Mouse (Mus musculus) small intestine, adult 2 months (tissue): Measurements from ENCODE around the gene Tepp. TPM values are rescaled to one million over a fixed set of nuclear protein-coding genes. Genes with fewer than 3 reads are reported as not detected.
A peak's percentile ranks its signal among the peaks of the same experiment; 100 is the strongest.

Experiments
- H3K27ac ChIP-seq: fragments of 200-500 bp; 2 replicates; pipeline ENCODE4 v1.5.1; 2012; ENCODE audit warnings: low read depth, low read length, control low read depth, inconsistent platforms; ENCODE audit not compliant: insufficient read depth
- H3K27me3 ChIP-seq: fragments of 200-500 bp; 2 replicates; pipeline ENCODE4 v1.6.1; 2012; ENCODE audit warnings: mild to moderate bottlenecking, moderate library complexity, low read length, inconsistent platforms; ENCODE audit not compliant: control insufficient read depth, insufficient read depth
- H3K36me3 ChIP-seq: fragments of 200-500 bp; 2 replicates; pipeline ENCODE4 v1.6.1; 2012; ENCODE audit warnings: mild to moderate bottlenecking, low read length, control low read depth, inconsistent platforms; ENCODE audit not compliant: control insufficient read depth, insufficient read depth
- H3K4me1 ChIP-seq: fragments of 200-500 bp; 2 replicates; pipeline ENCODE4 v1.6.1; 2012; ENCODE audit warnings: low read length, inconsistent platforms, mixed read lengths; ENCODE audit not compliant: control insufficient read depth, insufficient read depth, insufficient read length
- H3K4me3 ChIP-seq: fragments of 200-500 bp; 2 replicates; pipeline ENCODE4 v1.5.1; 2012; ENCODE audit warnings: low read depth, mild to moderate bottlenecking, control low read depth, inconsistent platforms, low read length, moderate library complexity
- CTCF ChIP-seq: fragments of 200-500 bp; IDR thresholded peaks from 2 replicates; pipeline ENCODE4 v1.5.1; 2012; ENCODE audit warnings: low read depth, mild to moderate bottlenecking, control low read depth, inconsistent platforms, low read length, moderate library complexity, mixed read lengths; ENCODE audit not compliant: insufficient replicate concordance, insufficient read length; ENCODE audit errors: extremely low read depth
- POLR2A ChIP-seq: fragments of 200-500 bp; IDR thresholded peaks from 2 replicates; pipeline ENCODE4 v1.6.1; 2012; ENCODE audit warnings: low read depth, mild to moderate bottlenecking, control low read depth, inconsistent platforms, low read length, moderate library complexity
- WGBS: fragments of 180-500 bp; shearing (Covaris S2); methylation state at CpG from one replicate; pipeline ENCODE4 v1.1.7; 2018; 5-methylcytosine and 5-hydroxymethylcytosine counted together
- polyA plus RNA-seq: library from polyadenylated mRNA; depleted of rRNA; stranded (reverse); fragments of >200 nt; gene quantifications from 2 replicates; pipeline ENCODE4 v1.2.3, GENCODE M21; 2012

Tepp gene
- polyA plus RNA-seq, 1 experiment = not detected

DNA sequence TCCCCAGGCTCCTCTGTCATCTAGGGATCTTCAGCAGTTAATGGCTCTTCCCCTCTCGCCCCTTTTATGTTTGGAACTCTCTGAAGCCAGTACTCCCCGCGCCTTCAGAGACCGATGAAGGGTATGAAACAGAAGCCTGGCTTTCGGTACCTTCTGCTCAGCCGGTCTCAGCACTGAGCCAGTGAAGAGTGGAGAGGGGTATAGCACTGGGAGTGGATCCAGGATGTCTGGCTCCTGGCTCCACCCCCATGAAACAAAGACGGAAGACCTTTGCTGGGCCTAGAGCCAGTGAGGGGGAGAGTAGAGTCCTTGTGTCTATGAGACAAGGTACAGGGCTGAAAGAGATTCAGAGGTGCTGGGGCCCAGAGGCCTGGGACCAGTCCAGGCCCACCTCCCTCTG, 16.5 kb upstream of the Tepp start:
- Histone ChIP-seq H3K27me3 (no peaks in the 10 kb centered on the region), H3K4me1 (peaks cover 4% of the 10 kb centered on the region; the same call in 1 of the 2 replicates), H3K36me3 (no peaks in the 10 kb centered on the region), H3K27ac (no peak overlapping the region), H3K4me3 (peak overlapping the region; percentile 35)
- no peak for TF ChIP-seq CTCF
- TF ChIP-seq POLR2A = no peak
- WGBS = 70% methylated on average over 7 of the region's 7 CpGs

DNA sequence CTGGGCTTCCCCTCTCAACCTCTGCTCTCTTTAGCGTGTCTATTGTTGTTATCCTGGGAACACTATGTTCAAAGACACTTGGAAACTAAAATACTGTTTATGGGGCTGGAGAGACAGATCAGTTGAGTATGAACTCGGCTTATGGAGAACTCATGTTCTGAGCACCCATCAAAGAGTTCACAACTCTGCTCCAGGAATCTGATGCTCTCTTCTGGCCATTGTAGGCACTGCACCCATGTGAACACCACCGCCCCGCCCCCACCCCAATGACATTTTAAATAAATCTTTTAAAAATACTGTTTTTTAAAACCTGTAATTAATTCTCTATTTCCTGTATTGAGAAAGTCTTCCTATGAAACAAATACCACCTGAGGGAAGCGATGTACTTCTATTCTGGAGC, 8.0 kb upstream of the Tepp start:
- Histone ChIP-seq H3K4me3 (no peak overlapping the region), H3K27me3 (no peaks in the 10 kb centered on the region), H3K36me3 (no peaks in the 10 kb centered on the region), H3K4me1 (no peaks in the 10 kb centered on the region; the same call in 1 of the 2 replicates), H3K27ac (no peak overlapping the region)
- WGBS = 14% methylated on average over 5 of the region's 5 CpGs
- TF ChIP-seq CTCF (peak; percentile 53; the same call in 1 of the 2 replicates), POLR2A (no peak)

DNA sequence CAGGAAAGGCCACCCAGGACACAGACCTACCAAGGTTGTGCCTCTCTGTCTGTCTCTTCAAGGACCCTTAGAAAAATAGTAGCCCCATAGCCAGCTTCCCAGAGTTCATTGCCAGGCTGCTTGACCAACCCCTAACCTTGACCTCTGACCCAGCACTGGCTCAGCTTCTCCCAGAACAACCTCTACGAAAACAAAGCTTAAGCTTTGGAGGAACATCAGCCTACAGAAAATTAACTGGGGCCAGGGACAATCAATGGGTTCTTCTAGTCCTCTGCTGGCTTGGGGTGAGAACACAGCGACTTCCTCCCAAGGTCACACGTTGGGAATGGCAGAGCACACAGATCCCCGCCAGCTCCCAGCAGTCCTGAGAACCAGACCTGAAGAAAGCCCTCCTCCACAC, 4.8 kb upstream of the Tepp start:
- Histone ChIP-seq H3K4me3 (no peak overlapping the region), H3K27ac (no peak overlapping the region), H3K36me3 (no peaks in the 10 kb centered on the region), H3K27me3 (no peaks in the 10 kb centered on the region), H3K4me1 (no peaks in the 10 kb centered on the region)
- TF ChIP-seq POLR2A = no peak
- no peak for TF ChIP-seq CTCF
- WGBS = 47% methylated on average over 4 of the region's 4 CpGs

DNA sequence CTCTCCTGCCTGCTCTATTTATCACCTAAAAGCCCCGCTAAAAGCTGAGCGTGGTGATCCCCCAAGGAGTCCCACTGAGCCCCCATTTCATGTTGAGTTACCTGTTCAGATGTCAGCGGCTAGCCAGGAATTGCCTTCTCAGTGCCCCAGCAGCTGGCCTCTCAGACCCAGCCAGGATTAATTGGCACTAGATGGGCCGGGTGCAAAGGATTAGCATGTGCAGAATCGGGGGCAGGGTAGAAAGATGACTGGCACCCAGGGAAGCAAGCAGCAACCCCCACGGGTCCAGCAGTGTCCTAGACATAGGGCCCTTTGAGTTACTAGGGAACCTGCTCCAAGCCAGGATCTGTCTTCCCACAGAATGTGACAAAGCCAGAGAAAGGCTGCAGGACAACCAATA, 3.9 kb upstream of the Tepp start, which contains the start of gene Cngb1:
Gene Cngb1, minus strand, starts transcription at position 155 of the 400 bp plus-strand sequence.
- H3K36me3 ChIP-seq = no peaks in the 10 kb centered on the region
- H3K4me3 ChIP-seq = no peak within 1 kb of the TSS

DNA sequence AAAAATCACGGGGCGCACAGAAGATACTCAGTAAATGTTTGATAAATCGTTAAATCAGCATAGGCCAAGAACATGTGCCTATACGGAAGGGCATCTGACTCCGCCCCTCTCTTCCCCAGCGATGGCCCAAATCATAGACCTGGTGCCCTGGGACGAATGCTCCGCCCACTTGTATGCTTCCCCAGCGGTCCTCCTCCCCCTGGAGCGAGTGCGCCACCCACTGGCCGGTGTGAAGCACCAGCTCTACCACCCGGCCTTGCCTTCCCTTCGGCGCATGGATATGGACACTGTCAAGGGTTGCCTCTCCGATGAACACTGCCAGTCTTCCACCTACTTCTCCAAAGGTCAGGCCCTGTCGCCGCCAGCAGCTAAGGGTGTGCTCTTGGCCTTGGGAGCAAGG, 2.5 kb downstream of the Tepp start:
- Histone ChIP-seq H3K27ac (no peak overlapping the region), H3K4me1 (no peaks in the 10 kb centered on the region), H3K4me3 (no peak overlapping the region), H3K27me3 (no peaks in the 10 kb centered on the region), H3K36me3 (no peaks in the 10 kb centered on the region)
- TF ChIP-seq POLR2A (no peak), CTCF (no peak)
- 60% methylated on average over 18 of the region's 18 CpGs for WGBS

More for the DNA sequence above, 3.9 kb upstream of the Tepp start, which contains the start of gene Cngb1:
- H3K27me3 ChIP-seq = no peaks in the 10 kb centered on the region
- WGBS = 48% methylated on average over 6 of the region's 6 CpGs
- TF ChIP-seq POLR2A (no peak), CTCF (no peak)
- H3K27ac ChIP-seq = no peak within 1 kb of the TSS
- H3K4me1 ChIP-seq = no peaks in the 10 kb centered on the region

DNA sequence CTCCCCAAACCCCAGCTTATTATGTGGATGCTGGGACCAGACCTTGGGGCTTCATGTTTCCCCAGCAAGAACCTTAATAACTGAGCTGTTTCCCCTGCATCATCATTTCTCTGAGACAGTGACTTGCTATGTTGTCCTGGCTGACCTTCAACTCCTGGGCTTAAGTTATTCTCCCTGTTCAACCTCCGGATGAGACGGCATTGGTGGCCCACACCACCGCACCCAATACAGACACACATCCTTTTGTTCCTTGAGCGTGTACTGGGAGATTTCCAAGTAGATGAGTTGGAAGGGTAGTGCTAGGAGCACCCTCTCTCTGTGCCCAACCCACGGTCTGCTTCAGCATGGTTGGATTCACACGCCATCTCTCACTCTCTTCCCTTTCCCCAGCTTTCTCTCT, 3.5 kb downstream of the Tepp start:
- no peaks in the 10 kb centered on the region for H3K4me1 ChIP-seq
- H3K36me3 ChIP-seq = no peaks in the 10 kb centered on the region
- no peak overlapping the region for H3K4me3 ChIP-seq
- H3K27ac ChIP-seq = no peak overlapping the region
- TF ChIP-seq CTCF = no peak
- TF ChIP-seq POLR2A = no peak
- 78% methylated on average over 6 of the region's 6 CpGs for WGBS
- no peaks in the 10 kb centered on the region for H3K27me3 ChIP-seq

DNA sequence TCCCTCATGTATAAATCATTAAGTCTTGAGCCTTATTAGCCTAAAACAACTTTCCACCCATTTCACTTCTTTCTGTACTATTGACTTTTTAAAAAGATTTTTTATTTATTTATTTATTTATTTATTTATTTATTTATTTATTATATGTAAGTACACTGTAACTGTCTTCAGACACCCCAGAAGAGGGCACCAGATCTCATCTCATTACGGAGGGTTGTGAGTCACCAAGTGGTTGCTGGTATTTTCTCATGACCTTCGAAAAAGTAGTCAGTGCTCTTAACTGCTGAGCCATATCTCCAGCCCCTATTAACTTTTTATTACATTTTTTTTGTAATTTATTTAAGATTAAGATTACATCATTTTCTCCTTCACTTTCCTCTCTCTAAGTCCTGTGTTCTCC, 4.3 kb downstream of the Tepp start:
- TF ChIP-seq CTCF (no peak), POLR2A (no peak)
- H3K4me1 ChIP-seq = no peaks in the 10 kb centered on the region
- H3K27me3 ChIP-seq = no peaks in the 10 kb centered on the region
- no peak overlapping the region for H3K4me3 ChIP-seq
- no peaks in the 10 kb centered on the region for H3K36me3 ChIP-seq
- 33% methylated on average over 2 of the region's 2 CpGs for WGBS
- no peak overlapping the region for H3K27ac ChIP-seq

DNA sequence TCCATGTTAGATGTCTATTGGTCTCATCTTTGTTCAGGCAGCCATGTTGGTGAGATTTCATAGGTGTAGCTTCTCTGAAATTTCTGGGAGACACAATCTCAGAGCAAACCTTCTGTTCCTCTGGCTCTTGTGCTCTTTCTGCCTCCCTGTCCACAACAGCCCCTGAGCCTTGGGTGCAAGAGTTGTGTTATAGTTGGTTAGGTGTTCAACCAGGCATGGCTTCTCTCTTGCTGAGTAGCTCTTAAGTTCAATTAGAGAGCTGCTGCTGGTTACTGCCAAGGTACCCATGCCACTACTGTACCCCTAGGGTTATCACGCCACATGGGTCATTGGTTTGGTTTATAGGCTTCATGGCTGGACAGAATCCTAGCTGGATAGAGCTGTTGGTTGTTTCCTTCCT, 5.0 kb downstream of the Tepp start:
- Histone ChIP-seq H3K36me3 (no peaks in the 10 kb centered on the region), H3K4me3 (no peak overlapping the region), H3K27me3 (no peaks in the 10 kb centered on the region), H3K27ac (no peak overlapping the region), H3K4me1 (peaks cover under 1% of the 10 kb centered on the region; the same call in 1 of the 2 replicates)
- 88% methylated on average over 1 of the region's 1 CpGs for WGBS
- TF ChIP-seq POLR2A (no peak), CTCF (no peak)
